Mouse (Mus musculus): ENCODE measurements around the gene Plce1. TPM values are rescaled to one million over a fixed set of nuclear protein-coding genes. Genes with fewer than 3 reads are reported as not detected.

Plce1 gene
- total RNA-seq, 4 experiments from 2014 or later = 15.0 to 19.5 (median 17.7) TPM

DNA sequence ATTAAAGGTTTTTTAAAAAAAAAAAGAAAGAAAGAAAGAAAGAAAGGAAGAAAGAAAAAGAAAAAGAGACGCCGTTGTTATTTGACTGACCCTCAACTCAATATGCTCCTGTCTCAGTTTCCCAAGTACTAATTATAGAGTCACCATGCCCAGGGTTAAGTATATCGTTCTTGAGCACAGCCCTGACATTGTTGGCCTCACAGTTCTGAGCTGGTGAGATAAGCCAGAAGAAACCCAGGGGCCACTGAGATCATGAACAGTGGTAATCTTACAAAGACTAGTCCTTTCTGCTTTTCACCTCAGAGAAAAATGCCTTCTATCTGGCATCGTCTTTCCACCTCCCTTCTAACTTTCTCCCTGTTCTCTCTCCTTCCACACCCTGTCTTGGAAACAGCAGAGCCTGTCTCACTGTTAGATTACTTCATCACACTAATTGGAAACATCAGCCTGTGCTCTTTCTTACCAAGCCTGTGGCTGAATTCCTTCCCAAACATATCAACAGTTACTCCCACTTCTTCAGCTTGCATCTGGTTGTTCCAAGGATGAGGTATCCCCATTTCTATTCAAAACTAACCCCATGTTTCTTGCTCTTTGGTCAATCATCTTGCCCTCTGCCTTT lies 339.4 kb downstream of the Plce1 start:
- no peak for DNase-seq (ENCODE audit: low spot score)

- no peak for DNase-seq (ENCODE audit: low spot score)
These were observed 352.3 kb downstream of the Plce1 start for GRCm38 (mm10) chr19:38833224-38833623.

Other genes starting within 250 kb of the Plce1 start
- gene Lgi1, start 216.6 kb upstream of the Plce1 start, total RNA-seq (2022) = 10 to 100 TPM in 1 of 4 experiments, 1 to 10 TPM in 3; 2.0 to 11.5 (median 5.8) TPM
- gene Slc35g1, start 85.1 kb upstream of the Plce1 start, total RNA-seq (2022) = 1 to 10 TPM; 2.1 to 3.0 (median 2.4) TPM